Mouse (Mus musculus) embryonic fibroblast, embryonic 13.5 days (primary cell): ENCODE data around the gene Tmem245.

Source experiments
- CTCF ChIP-seq: IDR thresholded peaks from 2 replicates; pipeline ENCODE4 v1.5.1; 2011; ENCODE audit warnings: mild to moderate bottlenecking, control low read depth, low read length, moderate library complexity, borderline replicate concordance; ENCODE audit not compliant: insufficient read depth
- POLR2A ChIP-seq: IDR thresholded peaks from 2 replicates; pipeline ENCODE4 v1.6.1; 2011; ENCODE audit warnings: low read depth, mild to moderate bottlenecking, control low read depth, low read length, moderate library complexity

DNA sequence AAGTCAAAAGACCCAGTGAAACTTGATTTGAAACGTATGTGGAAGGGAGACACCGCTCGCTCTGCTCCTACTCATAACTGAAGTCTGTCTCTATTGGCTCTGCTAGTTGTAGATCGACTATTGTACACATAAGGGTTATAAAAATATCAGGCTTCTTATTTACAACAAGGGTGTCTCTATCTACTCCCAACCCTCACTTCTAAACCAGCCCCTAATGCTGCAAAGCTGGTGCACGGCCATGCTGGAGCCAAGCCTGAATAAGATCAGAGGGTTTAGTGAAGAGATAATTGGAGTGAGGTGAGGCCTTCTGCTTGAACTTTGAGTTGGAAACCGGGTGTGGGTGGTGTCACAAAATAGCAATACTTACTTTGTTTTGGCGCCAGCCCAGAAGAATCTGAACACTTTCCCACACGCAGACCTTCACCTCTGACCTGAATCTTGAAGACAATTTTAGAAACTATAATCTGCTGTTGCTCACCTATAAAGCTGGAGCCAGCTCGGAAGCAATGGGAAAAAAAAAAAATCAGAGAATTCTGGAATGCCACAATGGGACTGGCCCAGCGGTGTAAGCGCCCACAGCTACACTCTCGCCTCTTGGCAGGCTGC, 14.2 kb upstream of the Tmem245 start:
- no peak for TF ChIP-seq CTCF
- no peak for TF ChIP-seq POLR2A
